Mouse (Mus musculus): ENCODE data around the gene Ankrd2. TPM values are rescaled to one million over a fixed set of nuclear protein-coding genes. Genes with fewer than 3 reads are reported as not detected.
A peak's percentile ranks its signal among the peaks of the same experiment; 100 is the strongest.

Ankrd2 gene
- polyA plus RNA-seq, 1 experiment: not detected

DNA sequence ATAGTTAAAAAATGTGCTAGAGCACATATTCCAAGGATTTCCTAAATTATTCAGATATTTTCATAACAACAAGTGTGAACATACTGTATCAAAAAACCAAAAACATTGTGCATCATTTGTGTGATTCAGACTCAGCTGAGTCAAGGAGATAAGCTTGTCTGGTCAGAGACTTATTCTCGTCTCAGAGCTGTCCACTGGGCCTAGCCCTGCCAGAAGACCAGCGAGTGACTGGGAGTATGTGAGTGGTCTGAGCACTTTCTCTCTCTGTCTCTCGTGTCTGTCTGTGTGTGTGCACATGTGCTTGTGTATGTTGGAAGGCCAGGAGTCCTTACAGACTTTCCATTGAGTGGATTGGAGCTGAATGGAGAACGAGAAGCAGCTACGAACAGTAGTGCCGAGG is 20.8 kb upstream of the Ankrd2 start:
- DNase-seq (ENCODE audit: low spot score): no peak

DNA sequence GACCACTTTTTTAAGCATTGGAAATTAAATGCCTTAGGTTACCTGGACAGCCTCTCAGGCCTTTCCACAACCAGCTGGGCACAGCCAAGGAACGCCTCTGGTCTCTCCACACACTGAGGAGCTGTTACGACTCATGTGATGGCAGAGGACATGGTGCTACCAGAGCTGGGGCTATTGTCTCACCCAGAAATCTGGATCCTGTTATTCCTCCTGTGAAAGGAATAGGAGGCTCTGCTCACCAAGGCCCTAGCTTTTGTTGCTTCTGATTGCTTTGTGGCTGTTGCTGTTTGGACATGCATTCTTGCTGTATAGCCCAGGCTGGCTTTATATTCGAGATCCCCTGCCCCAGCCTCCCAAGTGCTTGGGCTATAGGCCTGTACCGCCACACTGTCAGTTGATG is 19.5 kb upstream of the Ankrd2 start:
- DNase-seq (ENCODE audit: low spot score): no peak

DNA sequence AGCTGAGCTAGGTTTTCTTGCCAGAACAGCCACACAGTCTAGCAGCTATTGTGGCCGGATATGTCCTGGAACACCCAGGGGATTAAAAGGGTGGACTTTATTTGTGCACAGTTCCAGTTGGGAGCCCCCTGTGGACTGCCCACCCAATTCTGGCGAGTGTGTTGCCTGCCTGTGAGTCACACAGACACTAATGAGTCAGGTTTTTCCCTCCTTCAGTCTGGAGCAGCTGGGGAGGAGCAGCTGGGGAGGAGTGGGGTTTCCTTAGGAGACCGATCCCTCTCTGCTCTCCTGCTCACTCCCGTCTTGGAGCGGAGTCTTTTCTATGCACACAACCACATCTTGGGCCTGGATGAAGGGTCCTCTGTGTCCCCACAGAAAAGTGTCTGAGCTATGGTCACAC is 19.0 kb upstream of the Ankrd2 start:
- DNase-seq (ENCODE audit: low spot score): no peak

DNA sequence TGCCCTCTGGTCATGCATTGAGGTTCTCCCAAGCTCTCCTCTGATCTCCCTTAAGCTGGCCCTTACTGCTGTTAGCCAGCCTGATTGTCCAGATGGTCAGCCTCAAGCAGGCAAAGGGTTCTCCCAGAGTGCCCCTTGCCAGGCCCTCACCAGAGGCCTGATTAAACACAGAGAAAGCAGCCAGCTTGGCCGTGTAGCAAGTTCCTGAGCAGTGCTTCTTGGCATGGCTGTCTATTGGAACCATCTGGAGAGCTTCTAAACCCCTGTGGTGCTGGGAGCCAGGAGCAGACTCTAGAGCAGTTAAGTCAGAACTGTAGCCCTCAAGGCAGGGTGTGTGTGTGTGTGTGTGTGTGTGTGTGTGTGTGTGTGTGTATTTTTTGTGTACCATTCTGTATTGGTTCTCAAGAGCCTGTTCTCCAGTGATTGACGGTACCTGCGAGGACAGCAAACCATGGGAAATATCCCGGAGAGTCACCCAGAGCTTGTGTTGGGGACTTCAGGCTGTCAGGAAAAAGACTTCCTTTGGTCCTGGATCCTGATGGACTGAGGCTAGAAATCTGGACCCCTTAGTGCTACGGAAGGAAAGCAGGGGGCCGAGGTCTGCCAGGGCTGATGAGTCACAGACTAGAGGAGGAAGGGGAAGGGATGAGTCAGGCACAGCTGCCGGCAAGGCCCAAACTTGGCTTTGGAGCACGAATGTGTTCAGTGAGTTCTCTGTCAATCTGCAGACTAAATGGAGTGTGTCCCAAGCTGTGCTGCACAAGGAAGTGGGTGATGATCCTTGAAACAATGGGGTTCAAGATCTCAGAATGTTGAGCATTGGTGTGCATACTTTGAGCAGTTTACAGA is 18.2 kb upstream of the Ankrd2 start:
- no peak for DNase-seq (ENCODE audit: low spot score)

DNA sequence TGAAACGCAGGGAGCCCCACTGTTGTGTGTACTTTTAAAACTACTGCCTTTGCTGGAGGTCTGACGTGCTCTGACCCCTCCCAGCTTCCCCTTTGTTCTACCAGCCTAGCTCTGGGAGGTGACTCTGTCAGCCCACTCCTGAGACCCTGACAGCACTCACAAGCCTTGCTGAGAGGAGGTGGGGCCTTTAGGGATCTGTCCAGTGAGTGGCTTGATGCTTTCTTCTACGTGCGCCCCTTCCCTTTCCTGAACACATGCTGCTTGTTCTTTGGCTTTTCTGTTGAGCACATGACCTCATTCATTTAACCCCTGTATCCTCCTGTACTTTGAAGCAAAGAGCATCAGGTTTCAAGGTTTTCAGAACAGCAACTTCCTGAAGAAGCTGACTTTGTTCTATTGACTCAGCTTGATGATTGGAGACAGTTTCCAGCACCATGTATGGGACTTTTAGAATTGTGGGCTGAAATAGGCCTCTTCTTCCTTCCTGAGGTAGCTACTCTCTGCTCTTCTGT is 16.7 kb upstream of the Ankrd2 start:
- DNase-seq (ENCODE audit: low spot score): no peak

DNA sequence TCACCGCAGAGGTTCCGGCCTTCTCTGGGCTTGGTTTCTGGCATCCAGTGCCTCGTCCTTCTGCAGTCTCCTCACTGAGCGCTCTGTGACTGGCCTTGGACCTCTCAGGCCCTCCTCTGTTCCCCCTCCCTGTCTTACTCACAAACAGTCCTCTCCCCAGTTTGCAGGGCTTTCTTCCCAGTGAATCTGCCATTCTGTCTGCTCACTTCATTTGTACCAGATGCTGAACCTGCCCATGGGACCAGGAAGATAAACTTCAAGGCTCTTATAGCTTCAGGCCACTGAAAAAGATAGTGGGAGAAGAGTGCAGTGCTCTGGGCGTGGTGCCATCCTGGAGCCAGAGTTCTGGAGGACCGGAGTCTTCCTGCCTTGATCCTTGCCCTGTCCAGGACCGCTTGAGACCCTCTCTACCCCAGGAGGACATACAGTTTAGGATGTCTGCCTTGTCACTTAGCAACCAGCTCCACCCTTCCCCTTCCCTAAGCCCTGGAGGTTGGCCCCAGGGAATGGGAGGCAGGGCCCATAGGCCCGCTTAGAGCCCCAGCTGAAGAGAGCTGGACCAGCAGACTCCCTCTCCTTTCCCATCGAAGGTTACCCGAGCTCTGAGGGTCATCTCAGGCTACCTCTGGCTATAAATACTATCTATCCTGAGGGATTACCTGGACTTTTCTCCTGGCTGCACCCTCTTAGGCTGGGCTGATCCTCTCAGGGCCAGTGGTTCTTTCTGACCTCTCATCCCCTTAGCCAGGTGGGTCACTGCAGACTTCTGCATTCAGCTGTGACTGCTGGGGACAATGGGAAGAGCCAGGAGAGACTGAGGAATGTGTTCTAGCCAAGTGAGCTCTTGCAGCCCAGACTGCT is 13.9 kb upstream of the Ankrd2 start:
- DNase-seq (ENCODE audit: low spot score): no peak

DNA sequence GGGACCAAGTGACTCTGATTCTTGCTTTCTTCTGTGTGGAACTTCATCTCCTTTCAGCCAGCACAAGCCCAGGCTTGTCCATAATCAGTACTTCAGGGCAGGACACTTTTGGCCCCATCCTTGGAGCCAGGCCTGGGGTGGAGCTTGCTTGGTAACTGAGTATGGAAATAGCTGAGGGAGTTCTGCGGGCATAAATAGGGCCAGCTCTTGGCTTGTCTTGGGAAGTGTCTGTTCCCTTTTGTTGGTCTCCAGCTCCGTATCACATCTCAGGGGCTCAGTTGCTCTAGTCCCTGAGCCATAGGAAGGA is 13.3 kb upstream of the Ankrd2 start:
- DNase-seq (ENCODE audit: low spot score): no peak

DNA sequence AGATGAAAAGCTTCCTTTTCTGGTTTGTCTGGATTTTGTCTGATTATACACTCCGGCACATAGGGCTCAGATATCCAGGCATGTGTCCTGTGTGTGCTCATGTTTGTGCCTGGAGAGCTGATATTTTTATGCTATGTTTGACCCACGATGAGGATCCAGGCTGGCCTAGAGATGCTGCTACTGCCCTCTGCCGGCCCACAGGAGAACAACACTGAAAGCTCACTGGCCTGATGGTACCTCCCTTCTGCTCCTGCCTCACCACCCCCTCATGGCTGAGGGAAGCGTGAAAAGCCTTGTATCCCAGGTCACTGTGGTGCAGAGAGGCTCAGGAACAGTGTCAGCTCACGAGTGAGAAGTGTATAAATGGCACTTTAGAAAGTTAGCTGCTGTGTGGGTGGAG is 9.6 kb upstream of the Ankrd2 start:
- DNase-seq (ENCODE audit: low spot score): peak; percentile 70

DNA sequence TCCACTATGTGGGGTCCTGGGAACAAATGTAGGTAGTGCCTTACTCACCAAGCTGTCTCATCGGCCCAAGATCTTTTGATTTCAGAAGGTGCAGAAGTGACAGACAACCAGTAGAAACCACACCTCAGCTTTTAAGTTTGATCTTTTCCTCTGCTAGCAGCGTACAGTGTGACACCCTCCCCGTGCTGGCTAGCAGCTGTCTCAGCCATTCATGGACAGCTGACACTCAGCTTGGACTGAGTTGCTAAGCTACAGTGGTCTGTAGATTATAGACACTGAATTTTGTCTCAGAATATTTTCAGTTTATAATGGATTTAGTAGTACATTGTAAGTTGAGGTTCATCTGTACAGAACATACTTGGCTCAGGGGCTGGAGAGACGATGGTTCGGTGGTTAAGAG is 4.7 kb upstream of the Ankrd2 start:
- no peak for DNase-seq (ENCODE audit: low spot score)

DNA sequence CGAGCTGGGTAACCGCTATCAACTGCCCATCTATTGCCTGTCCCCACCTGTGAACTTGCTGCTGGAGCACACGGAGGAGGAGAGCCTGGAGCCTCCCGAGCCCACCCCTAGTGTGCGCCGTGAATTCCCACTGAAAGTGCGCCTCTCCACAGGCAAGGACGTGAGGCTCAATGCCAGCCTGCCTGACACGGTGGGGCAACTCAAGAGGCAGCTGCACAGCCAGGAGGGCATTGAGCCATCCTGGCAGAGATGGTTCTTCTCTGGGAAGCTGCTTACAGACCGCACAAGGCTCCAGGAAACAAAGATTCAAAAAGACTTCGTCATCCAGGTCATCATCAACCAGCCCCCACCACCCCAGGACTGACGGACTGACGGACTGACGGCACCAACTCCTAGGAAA is 2.2 kb upstream of the Ankrd2 start:
- DNase-seq (ENCODE audit: low spot score): no peak

DNA sequence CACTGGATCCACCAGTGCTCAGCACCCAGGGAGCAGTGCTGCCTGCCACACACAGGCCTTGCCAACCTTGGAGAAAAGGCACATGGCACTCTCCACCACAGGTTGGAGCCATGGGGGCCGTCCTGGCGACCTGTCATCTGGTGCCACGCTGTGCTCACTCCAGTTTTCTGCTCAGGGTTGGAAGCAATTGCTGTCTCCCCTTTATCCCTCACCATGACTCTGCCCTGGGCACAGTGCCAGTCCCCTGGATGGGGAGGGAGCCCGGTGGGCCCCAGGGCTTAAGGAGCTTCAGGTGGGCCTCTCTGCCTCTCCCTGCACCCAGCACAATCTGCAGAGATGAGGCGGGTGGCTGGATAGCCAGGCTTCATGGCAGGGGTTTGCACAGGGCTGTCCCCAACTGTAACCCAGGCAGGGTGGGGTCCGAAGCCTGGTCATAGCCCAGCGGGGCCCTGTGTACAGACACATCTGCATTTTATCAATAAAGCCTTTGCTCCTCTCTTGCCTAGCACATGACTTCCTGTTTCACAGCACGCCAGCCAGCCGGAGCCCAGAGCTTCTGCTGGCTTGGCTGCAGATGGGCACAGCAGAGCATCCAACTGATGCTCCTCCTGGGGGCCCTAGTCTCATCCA is 1.5 kb upstream of the Ankrd2 start:
- DNase-seq (ENCODE audit: low spot score): no peak

DNA sequence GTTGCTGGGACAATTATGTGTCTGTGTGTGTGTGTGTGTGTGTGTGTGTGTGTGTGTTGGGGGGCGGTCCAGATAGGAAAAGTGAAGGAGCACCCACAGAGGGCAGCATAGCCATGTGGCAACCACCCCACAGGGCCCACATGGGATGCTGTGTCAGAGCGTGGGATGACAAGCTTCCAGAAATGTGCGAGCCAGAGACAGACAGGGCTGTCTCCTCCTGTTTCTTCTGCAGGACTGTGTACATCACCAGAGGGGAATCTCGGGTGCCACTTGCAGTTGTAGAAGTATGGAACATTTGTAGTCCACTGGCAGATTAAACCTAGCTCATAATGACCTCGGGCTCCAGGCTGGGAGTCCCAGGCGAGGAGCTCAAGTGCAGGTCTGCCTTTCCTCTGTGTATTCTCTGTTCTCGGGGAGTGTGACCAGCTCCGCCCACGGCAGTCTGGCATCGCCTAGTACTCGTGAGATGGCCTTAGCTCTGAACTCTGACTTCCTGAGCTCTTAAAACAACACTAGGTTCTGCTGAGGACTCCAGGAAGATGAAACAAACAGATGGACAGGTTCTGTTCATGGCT is 832 bp upstream of the Ankrd2 start:
- no peak for DNase-seq (ENCODE audit: low spot score)

DNA sequence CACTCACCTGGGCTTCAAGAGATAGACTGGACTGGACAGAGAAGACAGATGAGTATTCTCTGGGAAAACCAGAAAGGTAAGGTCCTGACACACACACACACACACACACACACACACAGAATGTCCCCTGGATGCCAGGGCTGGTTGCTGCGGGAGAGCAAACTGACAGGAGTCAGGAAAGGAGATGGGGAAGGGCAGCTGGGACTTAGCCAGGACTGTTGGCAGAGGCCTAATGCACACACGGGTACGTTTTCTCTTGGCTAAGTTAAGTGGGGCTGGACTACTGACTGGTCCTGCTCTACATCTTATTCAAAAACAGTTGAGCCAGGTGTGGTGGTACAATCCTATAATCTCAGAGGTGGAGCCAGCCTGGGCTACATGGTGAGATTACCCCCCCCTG is 557 bp downstream of the Ankrd2 start:
- no peak for DNase-seq (ENCODE audit: low spot score)

DNA sequence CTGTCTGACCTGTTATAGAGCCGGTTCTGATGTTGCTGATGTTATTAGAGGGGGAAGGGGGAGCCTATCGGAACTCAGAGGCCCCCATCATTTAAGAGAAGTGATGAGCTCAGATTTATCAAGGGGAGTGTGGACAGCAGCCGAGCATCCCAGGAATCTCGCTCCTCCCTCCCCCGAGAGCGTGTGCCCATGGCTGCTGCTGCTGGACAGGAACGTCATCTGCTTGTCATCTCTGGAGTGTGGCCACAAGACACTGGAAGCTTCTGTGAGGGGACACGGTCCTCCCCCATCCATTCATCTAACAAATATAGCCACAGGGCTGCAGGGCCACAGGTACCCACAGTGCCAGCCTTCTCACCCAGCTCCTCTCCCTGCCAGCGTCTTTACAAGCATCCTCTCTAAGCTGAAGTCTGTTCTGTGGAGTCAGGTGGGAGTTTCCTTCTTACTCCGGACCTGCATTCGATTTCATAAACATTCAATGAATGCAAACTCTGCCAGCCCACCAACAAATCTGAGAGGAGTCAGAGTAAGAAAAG is 1.4 kb downstream of the Ankrd2 start:
- DNase-seq (ENCODE audit: low spot score): no peak

DNA sequence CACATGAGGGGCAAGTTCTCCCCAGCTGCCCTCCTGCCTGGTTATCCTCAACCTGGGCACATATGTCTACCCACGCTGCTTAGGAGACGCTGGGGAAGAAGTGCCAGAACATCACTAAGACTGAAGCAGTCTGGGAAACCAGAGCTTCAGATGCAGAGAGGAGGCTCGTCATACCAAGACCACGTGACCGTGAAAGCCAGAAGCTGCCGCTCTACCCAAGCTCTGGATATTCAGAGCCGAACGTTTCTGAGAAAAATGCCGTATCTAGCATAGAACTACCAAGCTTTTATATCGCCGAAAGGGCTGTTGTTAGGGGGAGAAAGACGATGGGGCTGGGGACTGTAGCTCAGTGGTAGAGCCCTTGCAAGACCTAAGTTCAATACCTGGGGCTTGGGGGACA is 2.5 kb downstream of the Ankrd2 start:
- no peak for DNase-seq (ENCODE audit: low spot score)

DNA sequence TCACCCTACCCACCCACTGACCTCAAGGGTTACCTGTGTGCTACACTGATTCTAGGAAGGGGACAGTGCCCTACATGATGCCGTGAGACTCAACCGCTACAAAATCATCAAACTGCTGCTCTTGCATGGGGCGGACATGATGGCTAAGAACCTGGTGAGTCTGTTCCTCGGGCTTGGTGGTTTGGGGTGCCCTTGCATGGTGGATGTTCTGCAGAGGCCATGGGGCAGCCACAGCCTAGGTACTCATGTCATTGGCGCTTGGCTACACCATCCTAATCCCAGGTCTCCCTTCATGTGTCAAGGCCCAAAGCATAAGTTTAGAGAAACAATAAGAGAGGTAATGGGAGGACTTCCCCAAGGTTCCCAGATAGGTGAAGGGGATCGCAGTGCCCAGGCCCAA is 8.2 kb downstream of the Ankrd2 start:
- DNase-seq (ENCODE audit: low spot score): no peak

DNA sequence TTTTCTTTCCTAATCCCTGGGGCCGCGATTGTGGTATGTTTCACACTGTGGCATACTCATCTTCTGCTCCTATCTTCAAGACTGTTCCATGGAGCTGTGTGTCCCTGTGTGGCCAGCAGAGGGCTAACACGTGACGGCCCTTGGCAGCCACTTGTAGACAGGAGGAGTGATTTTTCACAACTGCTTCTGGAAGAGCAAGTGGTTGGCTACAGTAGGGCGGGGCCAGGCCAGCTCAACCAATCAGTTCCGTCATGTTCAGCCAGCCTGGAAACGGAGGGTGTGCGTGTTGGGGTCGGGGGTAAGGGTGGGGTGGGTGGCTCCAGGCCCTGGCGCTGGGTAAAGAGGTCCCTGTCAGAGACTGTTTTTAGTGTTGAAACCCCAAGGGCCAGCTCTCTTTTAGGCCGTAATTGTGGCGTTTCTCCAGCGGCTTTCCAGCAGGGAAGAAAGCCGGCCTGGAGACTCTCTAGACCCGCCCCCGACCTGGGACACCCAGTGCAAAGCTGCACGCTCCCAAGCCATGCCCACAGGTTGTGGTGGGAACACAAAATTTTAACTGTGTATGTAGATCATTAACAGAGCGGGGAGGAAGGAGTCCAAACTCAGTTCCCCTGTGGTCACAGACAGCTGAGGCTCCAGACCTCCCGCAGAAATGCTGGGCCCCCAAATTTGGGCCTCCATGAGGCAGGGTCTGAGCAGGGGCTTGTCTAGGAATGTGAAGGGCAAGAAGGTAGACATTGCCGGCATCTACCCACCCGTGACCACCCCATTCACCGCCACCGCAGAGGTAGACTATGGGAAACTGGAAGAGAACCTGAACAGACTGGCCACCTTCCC is 9.7 kb downstream of the Ankrd2 start, which contains the start of gene Hoga1:
TSS of gene Hoga1 (plus strand) at position 342 of the 834 bp plus-strand sequence.
- no peak for DNase-seq (ENCODE audit: low spot score)

DNA sequence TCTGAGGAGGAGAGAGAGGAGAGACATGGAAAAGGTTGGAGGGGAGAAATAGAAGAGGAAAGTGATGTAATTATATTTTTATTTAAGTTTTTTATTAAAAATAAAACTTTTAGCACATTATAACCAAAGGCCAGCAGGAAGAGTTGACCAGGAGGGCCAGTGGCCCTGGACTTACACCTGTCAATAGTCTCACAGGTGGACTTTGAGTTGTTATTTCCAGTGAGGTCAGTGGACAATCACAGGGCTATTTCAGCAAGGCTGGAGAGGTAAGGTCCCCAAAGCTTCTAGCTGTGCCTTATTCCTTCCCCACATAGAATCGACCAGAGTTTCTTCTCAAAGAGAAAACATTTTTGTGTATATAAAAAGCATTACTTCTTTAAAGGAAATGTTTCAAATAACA is 14.5 kb downstream of the Ankrd2 start:
- DNase-seq (ENCODE audit: low spot score): no peak

DNA sequence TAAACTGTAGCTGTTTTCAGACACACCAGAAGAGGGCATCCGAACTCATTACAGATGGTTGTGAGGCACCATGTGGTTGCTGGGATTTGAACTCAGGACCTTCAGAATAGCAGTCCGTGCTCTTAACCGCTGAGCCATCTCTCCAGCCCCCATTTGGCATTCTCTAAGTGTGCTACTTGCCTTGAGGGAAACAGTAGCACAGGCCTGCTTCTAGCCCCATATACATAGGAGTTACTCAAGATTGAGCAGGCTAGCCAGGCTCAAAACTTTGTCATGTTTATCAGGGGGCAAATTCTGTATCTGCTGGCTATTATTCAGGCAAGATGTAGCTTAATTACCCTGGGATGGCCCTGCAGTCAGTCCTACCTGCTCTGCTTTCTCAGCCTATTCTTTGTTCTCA is 15.6 kb downstream of the Ankrd2 start:
- DNase-seq (ENCODE audit: low spot score): no peak

DNA sequence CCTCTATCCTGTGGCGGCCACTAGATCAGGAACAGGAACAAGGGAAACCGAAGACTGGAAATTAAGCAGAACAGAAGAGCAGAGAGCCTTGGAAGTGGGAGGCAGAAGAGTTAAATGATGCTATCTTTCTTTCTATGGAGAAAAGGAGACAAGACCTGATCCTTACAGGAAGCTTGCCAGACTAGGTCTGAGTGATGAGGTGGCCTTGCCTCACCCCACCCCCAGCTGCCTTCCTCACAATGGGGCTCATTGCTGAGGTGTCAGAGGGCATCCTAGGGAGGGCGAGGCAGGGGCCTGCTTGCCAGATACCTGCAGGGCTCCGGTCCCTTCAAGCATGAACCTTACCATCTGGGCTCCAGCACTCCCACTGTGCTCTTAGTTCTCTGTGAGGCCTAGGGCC is 16.1 kb downstream of the Ankrd2 start, which contains the start of gene 4933411K16Rik:
TSS of gene 4933411K16Rik (plus strand) at position 301 of the 400 bp plus-strand sequence.
- no peak for DNase-seq (ENCODE audit: low spot score)

DNA sequence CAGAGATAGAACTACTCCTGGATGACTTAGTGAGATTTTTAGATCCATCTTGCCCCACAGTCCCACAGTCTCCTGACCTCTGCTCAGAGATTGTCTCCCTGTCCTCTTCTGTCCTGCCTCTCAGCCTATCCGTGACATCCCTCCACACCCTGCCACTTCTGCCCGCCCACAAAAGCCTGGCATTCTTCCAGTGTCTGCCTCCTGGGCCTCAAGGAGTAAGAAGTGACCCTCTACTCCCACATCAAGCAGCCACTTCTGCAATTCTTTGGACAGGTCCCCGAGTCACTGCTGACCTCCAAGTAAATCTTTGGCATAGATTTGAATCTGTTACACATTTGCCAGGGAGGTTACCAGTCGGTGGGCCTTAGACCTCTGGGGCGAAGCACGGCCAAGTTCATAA is 18.5 kb downstream of the Ankrd2 start:
- DNase-seq (ENCODE audit: low spot score): no peak

Data from urinary bladder, adult 2 months (tissue).